Mouse (Mus musculus) MEL (cell line): ENCODE results near the gene Ppfibp1.

Source experiments
- CHD2 ChIP-seq: IDR thresholded peaks from 2 replicates; pipeline ENCODE4 v1.6.1; 2011; ENCODE audit warnings: low read length, improper control_type of control experiment
- CTCF ChIP-seq, 3 experiments: IDR thresholded peaks in 2 of 3; conservative IDR thresholded peaks in 1 of 3; 2 replicates each; pipeline ENCODE4 v1.5.1; 2011 to 2012; ENCODE audit warnings: low read length in 3 of 3, low read depth in 2 of 3, mild to moderate bottlenecking in 2 of 3, improper control_type of control experiment in 1 of 3, inconsistent platforms in 1 of 3, mixed read lengths in 1 of 3, moderate library complexity in 1 of 3; ENCODE audit not compliant: control insufficient read depth in 1 of 3, insufficient read depth in 1 of 3, poor library complexity in 1 of 3, severe bottlenecking in 1 of 3
- MAX ChIP-seq: IDR thresholded peaks from 2 replicates; pipeline ENCODE4 v1.6.1; 2011; ENCODE audit warnings: low read length, improper control_type of control experiment
- POLR2A ChIP-seq, 2 experiments: IDR thresholded peaks; 2 replicates each; pipeline ENCODE4 v1.6.1; 2011 to 2012; ENCODE audit warnings: low read length in 2 of 2, mild to moderate bottlenecking in 2 of 2, control low read depth in 1 of 2, improper control_type of control experiment in 1 of 2, low read depth in 1 of 2, moderate library complexity in 1 of 2; ENCODE audit not compliant: control insufficient read depth in 1 of 2, insufficient read depth in 1 of 2, poor library complexity in 1 of 2
- POLR2AphosphoS2 ChIP-seq: IDR thresholded peaks from 2 replicates; pipeline ENCODE4 v1.6.1; 2011; ENCODE audit warnings: low read length, improper control_type of control experiment
- SIN3A ChIP-seq: IDR thresholded peaks from 2 replicates; pipeline ENCODE4 v1.6.1; 2012; ENCODE audit warnings: low read length, improper control_type of control experiment, inconsistent platforms
- TAL1 ChIP-seq: IDR thresholded peaks from 2 replicates; pipeline ENCODE4 v1.6.1; 2012; ENCODE audit warnings: mild to moderate bottlenecking, inconsistent platforms, low read length, moderate library complexity, mixed read lengths
- UBTF ChIP-seq: IDR thresholded peaks from 2 replicates; pipeline ENCODE4 v1.6.1; 2012; ENCODE audit warnings: low read depth, mild to moderate bottlenecking, inconsistent platforms, low read length, improper control_type of control experiment, moderate library complexity, borderline replicate concordance; ENCODE audit not compliant: insufficient read depth
- USF1 ChIP-seq: IDR thresholded peaks from 2 replicates; pipeline ENCODE4 v1.6.1; 2014; ENCODE audit warnings: low read depth, mild to moderate bottlenecking, inconsistent platforms, low read length, improper control_type of control experiment, moderate library complexity
- ZC3H11A ChIP-seq: IDR thresholded peaks from 2 replicates; pipeline ENCODE4 v1.6.1; 2012; ENCODE audit warnings: low read depth, mild to moderate bottlenecking, inconsistent platforms, low read length, improper control_type of control experiment
- ZNF384 ChIP-seq: IDR thresholded peaks from 2 replicates; pipeline ENCODE4 v1.6.1; 2012; ENCODE audit warnings: low read depth, mild to moderate bottlenecking, inconsistent platforms, low read length, improper control_type of control experiment

- no peak for TF ChIP-seq TAL1
- TF ChIP-seq ZC3H11A: no peak
- TF ChIP-seq UBTF: no peak
- TF ChIP-seq SIN3A: no peak
- no peak for TF ChIP-seq POLR2A (IDR thresholded peaks at IDR 0.05; ENCODE audit: control insufficient read depth in 1 of 2, insufficient read depth in 1 of 2, low read depth in 1 of 2, low read length in 2 of 2, poor library complexity in 1 of 2)
- TF ChIP-seq ZNF384: no peak
- no peak for TF ChIP-seq POLR2AphosphoS2
- no peak for TF ChIP-seq CTCF (IDR thresholded peaks at IDR 0.05 in 2 of 3, conservative IDR thresholded peaks at IDR 0.05 in 1 of 3; ENCODE audit: control insufficient read depth in 1 of 3, insufficient read depth in 1 of 3, low read depth in 2 of 3, low read length in 3 of 3, poor library complexity in 1 of 3, severe bottlenecking in 1 of 3)
- TF ChIP-seq USF1: no peak
- TF ChIP-seq MAX: no peak
- TF ChIP-seq CHD2: no peak
Measured at GRCm38 (mm10) chr6:146890633-146891032, 2.3 kb downstream of the Ppfibp1 start.
